Comparison of ENCODE assay signal across 8 mouse cellular contexts in the genomic region with DNA sequence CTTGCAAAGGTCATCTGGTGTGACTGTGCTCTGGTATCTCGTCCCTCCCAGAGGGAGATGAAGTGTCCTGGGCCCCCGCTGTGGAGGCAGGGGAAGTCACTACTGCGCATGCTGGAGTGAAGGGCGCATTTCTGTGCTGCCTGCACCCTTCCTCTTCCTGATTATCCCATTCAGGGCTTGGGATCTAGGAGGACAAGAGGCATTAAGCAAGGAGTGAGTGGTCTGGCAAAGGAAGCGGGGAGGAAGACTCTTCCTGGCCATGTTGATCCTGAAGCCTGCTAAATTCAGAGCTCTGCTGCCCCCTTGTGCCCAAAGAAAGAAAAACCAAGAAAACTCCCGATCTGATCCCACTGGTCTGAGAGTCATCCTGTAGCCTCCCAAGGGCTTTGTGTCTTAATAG. TPM values are rescaled to one million over a fixed set of nuclear protein-coding genes. Genes with fewer than 3 reads are reported as not detected.
A peak's percentile ranks its signal among the peaks of the same experiment; 100 is the strongest.
DNase-seq lines count a peak whose midpoint lies in the region; ATAC-seq lines count a peak whose summit lies in the region.

No protein-coding gene starts in this region.

- H3K36me3 ChIP-seq in hindbrain, embryonic 13.5 days: no peaks in the 10 kb centered on the region

- peaks cover 12% of the 10 kb centered on the region for H3K4me1 ChIP-seq in hindbrain, embryonic 13.5 days (replicated peaks)

- H3K27ac ChIP-seq in hindbrain, embryonic 13.5 days: no peak overlapping the region

- 30% methylated on average over 6 of the region's 6 CpGs for WGBS in hindbrain, embryonic 13.5 days

- H3K9ac ChIP-seq in hindbrain, embryonic 13.5 days: no peak overlapping the region

- H3K4me2 ChIP-seq in hindbrain, embryonic 13.5 days: peak overlapping the region; percentile 39

- 0 out of 2 replicates have a peak, but pooled peaks have one; percentile 46 for ATAC-seq in hindbrain, embryonic 13.5 days (ENCODE audit: low FRiP score)
- no peak for ATAC-seq in inflammation-experienced regulatory T-cells, adult 6 months

- H3K27me3 ChIP-seq in hindbrain, embryonic 13.5 days: no peaks in the 10 kb centered on the region

- no peaks in the 10 kb centered on the region for H3K9me3 ChIP-seq in hindbrain, embryonic 13.5 days

- no peak overlapping the region for H3K4me3 ChIP-seq in hindbrain, embryonic 13.5 days

- peak; percentile 90 for DNase-seq in ZHBTc4 (ENCODE audit: low read depth, low spot score)
- DNase-seq in cerebellum, postnatal 25 days: peak; percentile 65 to 78
- DNase-seq in frontal cortex, postnatal 36 days (ENCODE audit: low spot score in 2 of 2): peak; percentile 64 to 77
- peak; percentile 35 to 55 for DNase-seq in layer of hippocampus, postnatal 36 days
- DNase-seq in lung, postnatal 36 days: peak; percentile 84
- peak; percentile 38 for DNase-seq in right cerebral cortex, adult 18-20 months

RNA-seq across cellular contexts. Expression of gene Nnmt, which starts 13.6 kb away (rescaled TPM):
- polyA plus RNA-seq in hindbrain, embryonic 13.5 days (2015; fragmentation: Nextera tagmentation; extraction: Ambion mirVana): 0.38 and 0.81 TPM in 2 replicates
- total RNA-seq in layer of hippocampus, postnatal 36 days (2021): 1 to 10 TPM in 1 of 2 experiments, under 1 TPM in 1; 0.86 to 2.5 TPM
- under 1 TPM in 1 of 3 experiments, not detected in 2; 0.50 TPM for polyA plus RNA-seq in inflammation-experienced regulatory T-cells, adult 6 months (2017; shearing (Covaris generic))

Comparison
In these comparisons a context has a peak if more than half of its experiments do, and no peak if none do; other contexts are left out.
1. DNase-seq: peak in every context shown above with its lines; median percentile 90 in ZHBTc4; 84 in lung, postnatal 36 days; 72 in cerebellum, postnatal 25 days; 70 in frontal cortex, postnatal 36 days; 45 in layer of hippocampus, postnatal 36 days; 38 in right cerebral cortex, adult 18-20 months.